Mouse (Mus musculus) C2C12 (cell line): ENCODE measurements around the gene Kctd7. TPM values are rescaled to one million over a fixed set of nuclear protein-coding genes. Genes with fewer than 3 reads are reported as not detected.

Experiments
- H3K27me3 ChIP-seq: one replicate; pipeline ENCODE4 v1.6.1; 2011; ENCODE audit not compliant: control insufficient read depth, insufficient read depth, insufficient read length
- H3K36me3 ChIP-seq: one replicate; pipeline ENCODE4 v1.6.1; 2011; ENCODE audit not compliant: control insufficient read depth, insufficient read depth
- H3K4me3 ChIP-seq: one replicate; pipeline ENCODE4 v1.5.1; 2011; ENCODE audit warnings: mild to moderate bottlenecking, control low read depth; ENCODE audit not compliant: poor library complexity, insufficient read depth, severe bottlenecking
- H3K79me2 ChIP-seq: one replicate; pipeline ENCODE4 v1.6.1; 2011; ENCODE audit not compliant: control insufficient read depth, insufficient read depth
- H3K79me3 ChIP-seq: one replicate; pipeline ENCODE4 v1.6.1; 2011; ENCODE audit warnings: low read depth, control low read depth
- H3ac ChIP-seq: one replicate; pipeline ENCODE3; 2011; ENCODE audit warnings: low read depth; ENCODE audit not compliant: control insufficient read depth, insufficient read length
- CEBPB ChIP-seq: IDR thresholded peaks from one replicate; pipeline ENCODE4 v1.6.1; 2011; ENCODE audit warnings: low read depth, mild to moderate bottlenecking, control low read depth, moderate library complexity
- CTCF ChIP-seq: IDR thresholded peaks from one replicate; pipeline ENCODE4 v1.5.1; 2011; ENCODE audit not compliant: control insufficient read depth, insufficient read depth, insufficient read length
- FOSL1 ChIP-seq: IDR thresholded peaks from one replicate; pipeline ENCODE4 v1.8.0; 2011; ENCODE audit warnings: mild to moderate bottlenecking, low read length; ENCODE audit not compliant: poor library complexity, insufficient read depth, severe bottlenecking
- MAX ChIP-seq: IDR thresholded peaks from one replicate; pipeline ENCODE4 v1.6.1; 2011; ENCODE audit warnings: mild to moderate bottlenecking, control low read depth
- MYOD1 ChIP-seq: IDR thresholded peaks from one replicate; pipeline ENCODE4 v1.6.1; 2011; ENCODE audit warnings: low read depth; ENCODE audit not compliant: control insufficient read depth, insufficient read length
- MYOG ChIP-seq: IDR thresholded peaks from one replicate; pipeline ENCODE4 v1.6.1; 2011; ENCODE audit not compliant: control insufficient read depth, insufficient read length; ENCODE audit errors: extremely low read depth
- USF1 ChIP-seq: IDR thresholded peaks from one replicate; pipeline ENCODE4 v1.6.1; 2011; ENCODE audit warnings: low read depth, mild to moderate bottlenecking, control low read depth, moderate library complexity
- polyA plus RNA-seq: library from polyadenylated mRNA; unstranded; fragments of >200 nt; fragmentation: generic; extraction: Trizol; gene quantifications from one replicate; pipeline ENCODE4 v1.2.1, GENCODE M21; 2012; ENCODE audit warnings: missing spikeins

Kctd7 gene
- polyA plus RNA-seq, 1 experiment: 2.4 TPM

GRCm38 (mm10) chr5:130136597-130136996, 8.1 kb upstream of the Kctd7 start:
- Histone ChIP-seq H3K27me3 (no peaks in the 10 kb centered on the region), H3K79me2 (no peaks in the 10 kb centered on the region), H3K79me3 (no peaks in the 10 kb centered on the region), H3K4me3 (no peak overlapping the region), H3K36me3 (no peaks in the 10 kb centered on the region), H3ac (no peak overlapping the region)
- TF ChIP-seq FOSL1: no peak
- TF ChIP-seq MAX: no peak
- TF ChIP-seq MYOG: no peak
- no peak for TF ChIP-seq USF1
- TF ChIP-seq CEBPB: no peak
- TF ChIP-seq CTCF: no peak
- TF ChIP-seq MYOD1: no peak

GRCm38 (mm10) chr5:130139393-130139792, 5.3 kb upstream of the Kctd7 start:
- Histone ChIP-seq H3K36me3 (no peaks in the 10 kb centered on the region), H3K4me3 (no peak overlapping the region), H3K79me3 (no peaks in the 10 kb centered on the region), H3K79me2 (no peaks in the 10 kb centered on the region), H3ac (no peak overlapping the region), H3K27me3 (no peaks in the 10 kb centered on the region)
- no peak for TF ChIP-seq MYOD1
- TF ChIP-seq CTCF: peak; percentile 40

- TF ChIP-seq MYOG: no peak
- no peak for TF ChIP-seq MAX
- no peak for TF ChIP-seq FOSL1
- no peak for TF ChIP-seq CEBPB
- no peak for TF ChIP-seq MYOD1
- TF ChIP-seq USF1: no peak
- TF ChIP-seq CTCF: no peak
- Histone ChIP-seq H3K79me3 (no peaks in the 10 kb centered on the region), H3K36me3 (no peaks in the 10 kb centered on the region), H3K27me3 (no peaks in the 10 kb centered on the region), H3K4me3 (no peak overlapping the region), H3K79me2 (no peaks in the 10 kb centered on the region), H3ac (no peak overlapping the region)
These were observed 3.5 kb upstream of the Kctd7 start for GRCm38 (mm10) chr5:130141138-130141537.

- Histone ChIP-seq H3K79me2 (no peaks in the 10 kb centered on the region), H3K4me3 (no peak overlapping the region), H3K36me3 (no peaks in the 10 kb centered on the region), H3K27me3 (no peaks in the 10 kb centered on the region), H3K79me3 (no peaks in the 10 kb centered on the region), H3ac (no peak overlapping the region)
- TF ChIP-seq MYOG (no peak), MAX (no peak), USF1 (no peak), FOSL1 (no peak), CTCF (no peak), MYOD1 (no peak), CEBPB (no peak)
These were observed 2.6 kb upstream of the Kctd7 start for GRCm38 (mm10) chr5:130142041-130142440.

GRCm38 (mm10) chr5:130143101-130143500, 1.6 kb upstream of the Kctd7 start:
- H3K79me2 ChIP-seq: no peaks in the 10 kb centered on the region
- H3ac ChIP-seq: no peak overlapping the region
- no peaks in the 10 kb centered on the region for H3K79me3 ChIP-seq
- TF ChIP-seq FOSL1: no peak
- no peak for TF ChIP-seq MYOD1
- no peak for TF ChIP-seq USF1
- no peak for TF ChIP-seq CEBPB
- TF ChIP-seq MYOG: no peak
- TF ChIP-seq MAX: no peak
- TF ChIP-seq CTCF: no peak
- no peaks in the 10 kb centered on the region for H3K27me3 ChIP-seq
- no peaks in the 10 kb centered on the region for H3K36me3 ChIP-seq
- no peak overlapping the region for H3K4me3 ChIP-seq

GRCm38 (mm10) chr5:130143977-130144333, 706 bp upstream of the Kctd7 start:
- Histone ChIP-seq H3K79me3 (no peaks in the 10 kb centered on the region), H3K79me2 (no peaks in the 10 kb centered on the region), H3K36me3 (no peaks in the 10 kb centered on the region), H3K4me3 (peak overlapping the region; percentile 21), H3K27me3 (no peaks in the 10 kb centered on the region), H3ac (no peak overlapping the region)
- TF ChIP-seq FOSL1: no peak
- no peak for TF ChIP-seq USF1
- TF ChIP-seq CTCF: no peak
- no peak for TF ChIP-seq CEBPB
- no peak for TF ChIP-seq MYOD1
- no peak for TF ChIP-seq MYOG
- TF ChIP-seq MAX: no peak
